Mouse (Mus musculus): ENCODE results near the gene Park7. TPM values are rescaled to one million over a fixed set of nuclear protein-coding genes. Genes with fewer than 3 reads are reported as not detected.

The Park7 gene
- total and polyA plus RNA-seq, 3 experiments, result 438 to 480 TPM; not detected in 1

DNA sequence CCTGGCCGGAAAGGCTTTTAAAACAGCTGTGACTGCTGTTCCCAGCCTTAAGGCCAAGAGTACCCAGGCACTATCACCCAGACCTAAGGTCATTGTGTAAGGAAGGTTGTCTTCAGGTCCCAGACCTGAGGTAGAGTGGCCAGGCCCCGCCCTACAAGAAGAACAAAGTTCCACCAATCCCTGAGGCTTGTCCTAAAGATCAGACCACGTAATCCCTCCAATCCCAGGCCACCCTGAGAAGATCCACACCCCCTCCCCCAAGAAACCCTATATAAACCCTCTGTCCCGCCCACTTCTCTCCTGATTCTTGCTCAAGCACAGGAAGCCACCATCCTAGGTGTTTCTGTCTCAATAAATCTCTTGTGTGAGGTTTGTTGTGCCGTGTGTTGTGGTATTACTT is 33.9 kb downstream of the Park7 start:
- no peak overlapping the region for H3K27ac ChIP-seq (ENCODE audit: control insufficient read depth, low read depth, low read length)

DNA sequence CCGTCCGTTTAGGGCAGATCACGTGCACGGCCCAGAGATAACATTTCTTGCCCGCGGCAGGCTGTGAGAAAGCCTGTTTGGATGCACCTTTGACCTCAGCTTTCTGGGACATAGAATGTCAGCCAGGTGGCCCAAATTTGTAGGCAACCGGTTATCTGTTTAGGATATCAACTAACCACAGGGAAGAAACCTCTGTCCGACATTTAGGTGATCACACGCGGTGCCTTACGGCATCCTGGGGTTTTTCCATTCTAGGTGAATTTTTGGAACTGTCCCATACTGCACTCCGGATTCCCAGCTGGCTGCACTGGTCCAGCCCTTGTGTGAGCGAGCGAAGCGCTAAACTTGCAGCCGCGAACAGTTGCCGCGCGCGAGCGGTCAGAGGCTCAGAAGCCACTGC is 34.6 kb downstream of the Park7 start:
- H3K9me3 ChIP-seq (replicated peaks; ENCODE audit: insufficient read depth, low read length), result no peaks in the 10 kb centered on the region
- DNase-seq (ENCODE audit: low read depth, low spot score), result no peak
- peaks cover 3 to 6% of the 10 kb centered on the region in 2 experiments; a peak in 2 of 4 replicates for H3K4me1 ChIP-seq (ENCODE audit: control insufficient read depth in 1 of 2, insufficient read depth in 2 of 2, low read length in 2 of 2)
- no peak overlapping the region for H3K4me3 ChIP-seq (ENCODE audit: control insufficient read depth in 1 of 2, insufficient read depth in 1 of 2, low read depth in 2 of 2, low read length in 2 of 2)
- H3K27me3 ChIP-seq (ENCODE audit: control insufficient read depth in 1 of 2, insufficient read depth in 2 of 2, low read length in 2 of 2), result no peaks in the 10 kb centered on the region
- no peak for TF ChIP-seq ZNF384 (IDR thresholded peaks at IDR 0.05; ENCODE audit: low read depth, low read length)
- TF ChIP-seq ELF1 (IDR thresholded peaks at IDR 0.05; ENCODE audit: low read depth, low read length), result no peak
- TF ChIP-seq USF1 (IDR thresholded peaks at IDR 0.05; ENCODE audit: low read depth, low read length), result no peak
- TF ChIP-seq CHD1 (IDR thresholded peaks at IDR 0.05; ENCODE audit: low read depth, low read length), result no peak
- no peak for TF ChIP-seq GATA1 (IDR thresholded peaks at IDR 0.05; ENCODE audit: low read depth, low read length)
- TF ChIP-seq TCF12 (IDR thresholded peaks at IDR 0.05; ENCODE audit: low read depth, low read length), result no peak
- no peak for TF ChIP-seq ETS1 (IDR thresholded peaks at IDR 0.05; ENCODE audit: low read depth, low read length)
- TF ChIP-seq BHLHE40 (IDR thresholded peaks at IDR 0.05; ENCODE audit: borderline replicate concordance, low read depth, low read length), result no peak
- no peak for TF ChIP-seq ZKSCAN1 (IDR thresholded peaks at IDR 0.05; ENCODE audit: low read depth, low read length)
- no peak for TF ChIP-seq MEF2A (IDR thresholded peaks at IDR 0.05; ENCODE audit: extremely low read depth, insufficient replicate concordance, low read depth, low read length, poor library complexity, severe bottlenecking)
- no peak for TF ChIP-seq CTCF (IDR thresholded peaks at IDR 0.05 in 2 of 3, conservative IDR thresholded peaks at IDR 0.05 in 1 of 3; ENCODE audit: control insufficient read depth in 1 of 3, insufficient read depth in 1 of 3, low read depth in 2 of 3, low read length in 3 of 3, poor library complexity in 1 of 3, severe bottlenecking in 1 of 3)
- TF ChIP-seq NRF1 (IDR thresholded peaks at IDR 0.05; ENCODE audit: insufficient read depth, low read depth, low read length, poor library complexity, severe bottlenecking), result no peak
- TF ChIP-seq MYB (IDR thresholded peaks at IDR 0.05; ENCODE audit: low read depth, low read length), result no peak
- no peak for TF ChIP-seq POLR2AphosphoS2 (IDR thresholded peaks at IDR 0.05; ENCODE audit: low read length)
- TF ChIP-seq ZC3H11A (IDR thresholded peaks at IDR 0.05; ENCODE audit: low read depth, low read length), result no peak
- no peak for TF ChIP-seq MYC (IDR thresholded peaks at IDR 0.05; ENCODE audit: low read depth, low read length)
- no peak for TF ChIP-seq UBTF (IDR thresholded peaks at IDR 0.05; ENCODE audit: borderline replicate concordance, insufficient read depth, low read depth, low read length)
- no peak for TF ChIP-seq TAL1 (IDR thresholded peaks at IDR 0.05; ENCODE audit: low read length)
- H3K79me2 ChIP-seq (ENCODE audit: control insufficient read depth, insufficient read depth, low read length, poor library complexity), result no peaks in the 10 kb centered on the region
- H3K36me3 ChIP-seq (ENCODE audit: control insufficient read depth in 1 of 2, insufficient read depth in 2 of 2, low read length in 2 of 2), result peaks cover 0 to 4% of the 10 kb centered on the region in 2 experiments; a peak in 1 of 4 replicates
- H3K27ac ChIP-seq (ENCODE audit: control insufficient read depth, low read depth, low read length), result no peak overlapping the region
- no peak overlapping the region for H3K9ac ChIP-seq (ENCODE audit: control insufficient read depth, low read depth, low read length, poor library complexity, severe bottlenecking)

More for the DNA sequence above, 33.9 kb downstream of the Park7 start:
- Histone ChIP-seq H3K4me3 (ENCODE audit: control insufficient read depth in 1 of 2, insufficient read depth in 1 of 2, low read depth in 2 of 2, low read length in 2 of 2) (no peak overlapping the region), H3K9ac (ENCODE audit: control insufficient read depth, low read depth, low read length, poor library complexity, severe bottlenecking) (no peak overlapping the region), H3K4me1 (ENCODE audit: control insufficient read depth in 1 of 2, insufficient read depth in 2 of 2, low read length in 2 of 2) (no peaks in the 10 kb centered on the region), H3K27me3 (ENCODE audit: control insufficient read depth in 1 of 2, insufficient read depth in 2 of 2, low read length in 2 of 2) (no peaks in the 10 kb centered on the region), H3K36me3 (ENCODE audit: control insufficient read depth in 1 of 2, insufficient read depth in 2 of 2, low read length in 2 of 2) (no peaks in the 10 kb centered on the region), H3K9me3 (replicated peaks; ENCODE audit: insufficient read depth, low read length) (no peaks in the 10 kb centered on the region), H3K79me2 (ENCODE audit: control insufficient read depth, insufficient read depth, low read length, poor library complexity) (no peaks in the 10 kb centered on the region)
- no peak for DNase-seq (ENCODE audit: low read depth, low spot score)
- TF ChIP-seq RAD21 (IDR thresholded peaks at IDR 0.05; ENCODE audit: low read depth, low read length) (no peak), POLR2AphosphoS2 (IDR thresholded peaks at IDR 0.05; ENCODE audit: low read length) (no peak), SMC3 (IDR thresholded peaks at IDR 0.05; ENCODE audit: low read depth, low read length) (no peak), GABPA (IDR thresholded peaks at IDR 0.05; ENCODE audit: low read depth, low read length) (no peak), TBP (IDR thresholded peaks at IDR 0.05; ENCODE audit: low read depth, low read length) (no peak), ZKSCAN1 (IDR thresholded peaks at IDR 0.05; ENCODE audit: low read depth, low read length) (no peak), ZNF384 (IDR thresholded peaks at IDR 0.05; ENCODE audit: low read depth, low read length) (no peak), HCFC1 (IDR thresholded peaks at IDR 0.05; ENCODE audit: low read depth, low read length) (no peak), MAX (IDR thresholded peaks at IDR 0.05; ENCODE audit: low read length) (no peak), ZMIZ1 (IDR thresholded peaks at IDR 0.05; ENCODE audit: low read depth, low read length) (no peak), NRF1 (IDR thresholded peaks at IDR 0.05; ENCODE audit: insufficient read depth, low read depth, low read length, poor library complexity, severe bottlenecking) (no peak), UBTF (IDR thresholded peaks at IDR 0.05; ENCODE audit: borderline replicate concordance, insufficient read depth, low read depth, low read length) (no peak), USF2 (IDR thresholded peaks at IDR 0.05; ENCODE audit: borderline replicate concordance in 1 of 2, insufficient read depth in 1 of 2, low read depth in 1 of 2, low read length in 2 of 2) (no peak), MYB (IDR thresholded peaks at IDR 0.05; ENCODE audit: low read depth, low read length) (no peak), USF1 (IDR thresholded peaks at IDR 0.05; ENCODE audit: low read depth, low read length) (no peak), ETS1 (IDR thresholded peaks at IDR 0.05; ENCODE audit: low read depth, low read length) (no peak), TCF12 (IDR thresholded peaks at IDR 0.05; ENCODE audit: low read depth, low read length) (no peak), EP300 (IDR thresholded peaks at IDR 0.05; ENCODE audit: low read depth in 1 of 2, low read length in 2 of 2) (no peak), POLR2AphosphoS5 (IDR thresholded peaks at IDR 0.05; ENCODE audit: borderline replicate concordance, low read depth, low read length) (no peak), MEF2A (IDR thresholded peaks at IDR 0.05; ENCODE audit: extremely low read depth, insufficient replicate concordance, low read depth, low read length, poor library complexity, severe bottlenecking) (no peak)
